Mouse (Mus musculus) WW6 (cell line): ENCODE measurements around the gene Tpx2.

Experiments
- DNase-seq: peaks from one replicate; pipeline ENCODE4 v3.0.0-alpha.2; 2013; ENCODE audit warnings: low read depth, low spot score

Tpx2 gene

GRCm38 (mm10) chr2:152862638-152863037 lies 14.9 kb downstream of the Tpx2 start:
- no peak for DNase-seq

DNA sequence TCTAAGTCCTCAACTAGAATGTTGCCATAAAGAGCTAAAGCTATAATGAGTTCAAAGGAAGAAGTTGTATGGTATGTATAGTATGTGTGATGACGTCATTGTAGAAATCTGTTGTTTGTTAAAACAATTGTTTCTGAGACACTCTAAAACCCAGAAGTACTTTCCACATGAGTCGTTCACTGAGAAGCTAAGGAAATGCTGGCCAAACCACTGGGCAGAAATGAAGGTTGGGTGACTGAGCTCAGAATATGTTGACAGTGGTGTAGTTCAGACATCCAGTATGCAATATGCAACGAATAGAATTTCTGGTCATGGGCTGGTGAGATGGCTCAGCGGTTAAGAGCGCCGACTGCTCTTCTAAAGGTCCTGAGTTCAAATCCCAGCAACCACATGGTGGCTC lies 15.6 kb downstream of the Tpx2 start:
- DNase-seq: no peak

GRCm38 (mm10) chr2:152878239-152878638 lies 30.5 kb downstream of the Tpx2 start:
- DNase-seq: no peak

DNA sequence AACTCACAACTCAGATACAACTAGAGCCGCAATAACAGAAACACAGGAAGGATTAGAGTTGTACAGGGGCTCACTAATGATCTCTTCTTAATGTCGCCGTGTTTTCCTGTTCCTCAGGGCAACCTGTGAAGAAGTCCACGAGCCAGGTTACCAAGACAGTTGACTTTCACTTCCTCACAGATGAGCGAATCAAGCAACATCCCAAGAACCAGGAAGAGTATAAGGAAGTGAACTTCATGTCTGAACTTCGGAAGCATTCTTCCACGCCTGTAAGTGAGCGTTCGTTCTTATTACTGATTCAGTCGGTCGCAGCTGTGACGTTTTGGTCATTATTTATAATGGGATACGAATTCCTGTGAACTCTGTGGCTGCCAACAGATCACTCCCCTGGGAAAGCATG lies 33.1 kb downstream of the Tpx2 start:
- no peak for DNase-seq

DNA sequence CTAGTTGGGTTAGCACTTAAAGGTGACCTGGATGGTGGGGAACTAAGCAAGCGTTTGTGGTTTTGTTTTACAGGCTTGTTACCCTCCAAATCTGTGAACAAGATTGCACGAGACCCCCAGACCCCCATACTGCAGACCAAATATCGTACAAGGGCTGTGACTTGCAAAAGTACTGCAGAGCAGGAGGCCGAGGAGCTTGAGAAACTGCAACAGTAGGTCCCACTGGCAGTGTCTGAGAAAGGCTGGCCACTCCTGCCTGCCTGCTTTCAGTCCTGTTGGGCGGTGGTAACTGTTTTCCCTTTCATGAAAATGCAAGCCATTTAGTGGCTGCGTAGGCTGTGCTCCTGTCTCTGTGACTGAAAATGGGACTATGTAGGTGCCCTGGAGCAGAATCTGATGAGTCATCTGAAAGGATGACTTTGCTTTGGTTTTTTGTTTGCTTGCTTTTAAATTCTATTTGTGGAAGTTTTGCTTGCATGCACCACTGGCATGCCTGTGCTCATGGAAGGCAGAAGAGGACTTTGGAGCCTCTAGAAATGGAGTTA lies 36.4 kb downstream of the Tpx2 start:
- DNase-seq: no peak

DNA sequence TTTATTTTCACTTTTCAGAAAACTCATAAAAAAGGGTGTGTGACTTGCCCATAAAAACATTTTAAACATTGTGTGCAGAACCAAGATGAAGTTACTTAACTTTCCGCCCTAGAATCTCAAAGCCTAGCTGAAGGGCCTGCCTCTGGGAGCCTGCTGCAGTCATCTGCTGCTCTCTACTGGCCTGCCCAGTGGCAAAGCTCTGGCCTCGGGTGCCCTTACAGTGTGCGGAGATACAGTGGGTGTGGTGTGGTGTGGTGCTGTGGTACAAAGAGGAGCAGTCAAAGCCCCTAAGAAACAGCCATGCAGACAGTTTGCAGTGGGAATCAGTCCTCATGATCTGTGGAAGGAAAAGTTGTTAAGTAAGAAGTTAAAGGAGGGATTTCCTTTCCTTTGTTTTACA lies 39.5 kb downstream of the Tpx2 start:
- no peak for DNase-seq

DNA sequence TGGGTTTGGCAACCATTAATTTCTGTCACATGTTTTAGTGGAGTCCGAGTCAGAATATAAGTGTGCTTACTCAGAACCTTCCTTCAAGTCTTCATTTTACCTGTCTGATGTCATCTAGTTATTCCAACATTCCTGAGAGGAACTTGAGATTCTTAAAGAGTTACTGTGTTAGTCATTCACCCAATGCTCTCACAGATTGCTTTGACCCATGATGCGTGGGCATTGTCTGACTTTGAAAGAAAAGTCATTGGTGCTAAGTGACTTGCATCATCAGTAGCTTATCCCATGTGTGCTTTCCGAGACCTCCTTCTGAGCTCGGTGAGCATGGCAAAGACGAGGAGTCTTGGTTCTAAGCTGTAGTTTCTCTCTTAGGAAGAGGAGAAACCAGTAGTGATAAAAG lies 41.0 kb downstream of the Tpx2 start:
- no peak for DNase-seq

DNA sequence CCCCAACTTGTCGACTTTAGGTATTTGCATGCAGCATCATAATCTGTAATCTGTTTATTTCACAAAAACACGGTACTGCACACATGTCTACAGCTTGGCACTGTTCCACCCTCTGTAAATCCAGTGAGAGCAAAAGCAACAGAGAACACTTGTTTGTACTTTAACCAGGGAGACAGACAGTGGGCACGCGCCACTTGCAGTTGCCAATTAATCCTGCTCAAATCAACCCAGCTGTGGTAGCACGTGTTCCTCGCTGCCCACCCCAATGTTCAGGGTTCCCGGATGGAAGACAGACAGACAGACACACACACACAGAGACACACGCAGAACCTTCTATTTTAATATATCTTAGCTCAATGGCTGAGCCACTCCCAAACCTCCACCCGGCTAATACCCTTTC lies 48.1 kb downstream of the Tpx2 start:
- no peak for DNase-seq

DNA sequence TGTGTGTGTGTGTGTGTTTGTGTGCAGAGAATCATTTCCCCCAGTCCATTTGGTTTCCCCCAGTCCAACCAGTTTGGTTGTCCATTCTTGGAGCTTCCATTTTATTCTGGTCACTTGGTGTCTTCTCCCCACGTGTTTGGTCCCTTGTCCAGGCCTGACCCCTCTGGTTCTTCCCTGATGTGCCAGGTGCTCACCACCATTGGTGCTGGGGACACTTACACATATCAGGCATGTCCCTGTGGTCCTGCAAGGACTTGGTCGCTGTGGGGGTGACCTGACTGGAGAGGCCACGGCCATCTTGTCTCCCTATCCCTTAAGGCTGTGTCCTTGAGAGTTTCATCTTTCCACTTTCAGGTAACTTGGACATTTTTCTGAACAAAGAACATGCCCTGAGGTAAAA lies 49.2 kb downstream of the Tpx2 start:
- DNase-seq: no peak

- no peak for DNase-seq
Measured at GRCm38 (mm10) chr2:152899011-152899410, 51.2 kb downstream of the Tpx2 start.

- no peak for DNase-seq
Measured at GRCm38 (mm10) chr2:152901296-152901695, 53.5 kb downstream of the Tpx2 start.

- no peak for DNase-seq
Measured at GRCm38 (mm10) chr2:152902658-152903057, 54.9 kb downstream of the Tpx2 start.

DNA sequence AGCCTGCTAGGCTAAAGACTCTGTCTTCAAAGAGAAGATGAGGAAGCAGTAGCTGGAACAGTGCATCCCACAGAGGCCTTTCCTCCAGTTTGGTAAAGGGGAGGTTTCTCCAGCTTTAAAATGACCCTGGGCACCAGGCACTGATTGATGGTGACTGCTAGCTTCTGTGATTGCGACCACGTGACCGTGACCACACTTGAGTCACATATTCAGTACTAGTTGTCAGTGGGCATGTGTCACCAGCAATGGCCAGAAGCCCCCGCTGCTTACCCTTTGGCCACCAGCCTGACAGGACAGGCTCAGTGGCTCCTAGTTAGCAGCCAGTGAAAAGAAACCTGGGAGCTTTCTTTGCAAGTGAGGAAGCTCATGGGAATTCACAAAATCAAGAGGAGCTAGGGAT lies 55.8 kb downstream of the Tpx2 start:
- no peak for DNase-seq

DNA sequence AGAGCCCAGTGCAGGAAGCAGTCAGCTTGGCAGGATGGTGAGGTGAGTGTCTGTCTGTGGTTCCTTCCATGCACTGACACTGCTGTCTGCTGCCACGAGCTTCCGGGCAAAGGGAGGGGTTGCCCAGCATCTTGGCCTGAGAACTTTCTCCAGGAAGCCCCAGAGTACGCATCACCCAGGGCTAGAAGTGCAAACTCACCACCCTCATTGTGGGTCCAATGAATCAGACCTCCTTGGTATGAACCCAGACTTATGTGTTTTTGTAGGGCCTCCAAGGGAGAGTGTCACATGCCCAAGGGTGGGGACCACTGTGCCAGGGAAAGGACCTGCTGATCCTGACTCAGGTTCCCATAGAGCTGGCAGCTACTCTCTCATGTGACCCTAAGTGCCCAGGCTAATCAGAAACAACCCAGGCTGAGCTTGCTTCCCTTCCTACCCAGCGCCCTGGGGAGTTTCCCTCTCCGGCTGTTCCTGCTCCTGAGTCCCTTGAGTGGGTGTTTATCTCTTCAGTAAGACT lies 56.4 kb downstream of the Tpx2 start:
- no peak for DNase-seq

DNA sequence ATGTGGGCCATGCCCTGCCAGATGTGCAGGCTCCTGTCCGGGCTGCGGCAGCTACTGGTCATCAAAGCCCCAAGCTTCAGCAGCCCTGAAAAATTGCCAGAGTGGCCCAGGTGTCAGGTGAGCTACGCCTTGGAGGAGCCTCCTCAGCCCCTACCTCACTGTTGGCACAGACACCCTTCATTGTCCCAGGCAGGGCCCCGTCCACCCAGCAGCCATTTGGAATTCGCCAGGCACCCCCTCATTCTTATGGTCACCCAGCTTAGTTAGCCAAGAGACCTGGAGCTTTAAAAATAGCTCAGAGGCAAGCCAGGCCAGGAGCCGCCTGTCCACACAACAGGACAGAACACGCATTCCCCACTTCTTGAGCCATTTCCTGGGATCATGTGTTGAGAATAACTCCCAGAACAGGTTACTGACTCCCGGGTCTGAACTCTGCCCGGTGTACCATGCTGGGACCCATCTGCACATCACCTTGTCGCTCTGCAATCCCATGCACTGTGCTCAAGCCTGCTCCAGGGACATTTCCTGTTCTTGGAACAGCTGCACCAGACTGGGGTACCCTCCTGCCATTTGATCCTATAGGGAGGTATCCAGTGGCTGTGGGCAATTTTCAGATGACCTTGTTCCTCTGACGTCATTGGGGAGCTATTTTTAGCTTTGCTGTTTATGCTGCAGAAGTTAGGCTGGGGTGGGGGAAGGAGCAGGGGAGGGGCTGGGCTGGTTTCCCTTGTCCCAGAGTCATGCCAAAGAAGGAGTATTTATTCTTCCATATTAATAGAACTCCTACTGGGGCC lies 57.5 kb downstream of the Tpx2 start:
- DNase-seq: no peak

- no peak for DNase-seq
Measured at GRCm38 (mm10) chr2:152906274-152907037, 58.7 kb downstream of the Tpx2 start.

- no peak for DNase-seq
Measured at GRCm38 (mm10) chr2:152907114-152907943, 59.6 kb downstream of the Tpx2 start.

- DNase-seq: no peak
Measured at GRCm38 (mm10) chr2:152909848-152910247, 62.1 kb downstream of the Tpx2 start.

DNA sequence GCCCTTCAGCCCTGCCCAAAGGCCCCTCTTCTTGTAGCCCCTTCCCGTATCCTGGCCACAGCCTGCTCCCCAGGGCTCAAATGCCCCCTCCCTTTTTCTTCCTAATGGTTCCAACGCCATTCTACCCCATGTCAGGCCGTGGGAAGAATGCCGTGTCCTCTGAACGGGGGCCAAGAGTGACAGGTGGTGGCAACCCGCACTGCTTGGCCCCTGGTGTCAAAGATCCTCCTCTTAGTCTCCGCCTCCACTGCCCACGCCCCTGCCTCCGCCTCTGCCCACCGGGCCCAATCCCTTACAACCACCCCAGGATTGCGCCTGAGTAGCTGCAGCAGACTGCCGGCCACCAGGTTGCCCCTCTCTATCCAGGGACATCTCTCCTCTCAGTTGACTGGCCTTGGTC lies 63.3 kb downstream of the Tpx2 start, which contains the start of gene Mylk2:
Gene Mylk2, plus strand, starts transcription at position 322 of the 400 bp plus-strand sequence.
- DNase-seq: no peak

GRCm38 (mm10) chr2:152911432-152911831 lies 63.7 kb downstream of the Tpx2 start:
- DNase-seq: no peak

- no peak for DNase-seq
Measured at GRCm38 (mm10) chr2:152913471-152913870, 65.7 kb downstream of the Tpx2 start.
